Mouse (Mus musculus): Measurements from ENCODE around the gene Gm34653. TPM values are rescaled to one million over a fixed set of nuclear protein-coding genes. Genes with fewer than 3 reads are reported as not detected.
"Not testable (repeated sequence)": the region's sequence is repeated elsewhere in the genome, so short reads cannot be mapped to it uniquely, and the experiment has no call there.

The Gm34653 gene
- polyA plus RNA-seq, 1 experiment from 2014 or later = 0.39 TPM

DNA sequence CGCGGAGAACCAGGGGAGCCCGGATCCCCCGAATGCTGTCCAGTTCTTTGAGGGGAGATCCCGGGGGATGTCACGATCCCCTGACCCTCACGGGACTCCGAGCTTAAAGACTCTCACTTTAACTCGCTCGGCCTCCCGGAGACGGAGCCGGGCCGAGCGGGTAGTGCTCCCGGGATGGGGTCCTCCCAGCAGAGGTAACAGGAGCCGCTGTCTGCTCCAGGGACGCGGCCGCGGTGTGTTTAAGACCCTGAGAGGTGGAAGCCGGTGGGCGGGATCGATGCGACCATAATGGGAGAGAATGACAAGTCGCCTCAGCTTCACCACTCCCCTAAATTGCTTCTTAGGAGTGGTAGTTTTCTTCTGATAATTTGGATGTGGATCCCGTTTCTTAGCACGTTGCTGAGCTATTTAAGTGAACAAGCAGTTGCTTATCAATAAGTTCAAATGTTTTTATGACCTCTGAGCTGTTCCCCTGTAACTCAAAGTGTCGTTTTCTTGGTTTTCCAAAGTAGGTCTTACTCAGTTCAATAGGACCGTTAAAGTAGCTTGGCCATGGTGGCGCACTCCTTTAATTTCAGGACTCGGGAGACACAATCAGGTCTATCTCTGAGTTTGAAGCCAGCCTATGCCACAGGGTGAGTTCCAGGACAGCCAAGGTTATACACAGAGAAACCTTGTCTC is 30.1 kb upstream of the Gm34653 start:
- peaks cover 16% of the 10 kb centered on the region; the same call in 1 of the 2 replicates for H3K36me3 ChIP-seq
- peak overlapping the region; percentile 70 for H3K4me3 ChIP-seq (replicated peaks)
- H3K9me3 ChIP-seq (replicated peaks); H3K27me3 ChIP-seq: not testable (repeated sequence)
- 0 out of 2 replicates have a peak, but pooled peaks have one; percentile 9 for ATAC-seq (ENCODE audit: insufficient number of reproducible peaks, low FRiP score, low TSS enrichment, low read depth)
- under 1% methylated on average over 30 of the region's 32 CpGs for WGBS
- peaks cover 29% of the 10 kb centered on the region for H3K4me1 ChIP-seq
- peak overlapping the region; percentile 85 for H3K9ac ChIP-seq
- H3K27ac ChIP-seq (replicated peaks) = peak overlapping the region; percentile 94
- H3K4me2 ChIP-seq (replicated peaks) = peak overlapping the region; percentile 59

DNA sequence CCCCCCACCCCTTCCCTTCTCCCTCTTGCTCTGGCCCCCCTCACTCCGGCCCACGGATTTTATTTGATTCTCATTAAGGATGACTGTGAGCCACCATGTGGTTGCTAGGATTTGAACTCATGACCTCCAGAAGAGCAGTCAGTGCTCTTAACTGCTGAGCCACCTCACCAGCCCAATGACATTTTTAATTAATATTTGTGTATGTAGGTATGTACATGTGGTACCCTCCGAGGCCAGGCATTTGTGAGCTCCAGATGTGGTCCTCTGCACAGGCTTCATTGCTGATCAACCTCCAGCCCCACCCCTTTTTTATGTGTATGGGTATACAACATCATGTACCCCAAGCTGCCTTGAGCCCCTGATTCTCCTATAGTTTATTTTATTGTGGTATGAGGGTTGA is 29.1 kb upstream of the Gm34653 start:
- no peaks in the 10 kb centered on the region for H3K27me3 ChIP-seq
- peaks cover 23% of the 10 kb centered on the region for H3K36me3 ChIP-seq
- 57% methylated on average over 3 of the region's 3 CpGs for WGBS
- ATAC-seq (ENCODE audit: insufficient number of reproducible peaks, low FRiP score, low TSS enrichment, low read depth) = no peak
- no peak overlapping the region for H3K9ac ChIP-seq
- H3K4me3 ChIP-seq (replicated peaks) = peak overlapping the region; percentile 24
- H3K27ac ChIP-seq (replicated peaks) = no peak overlapping the region
- peak overlapping the region; percentile 42 for H3K4me2 ChIP-seq (replicated peaks)
- no peaks in the 10 kb centered on the region for H3K9me3 ChIP-seq (replicated peaks)
- peaks cover 24% of the 10 kb centered on the region for H3K4me1 ChIP-seq

DNA sequence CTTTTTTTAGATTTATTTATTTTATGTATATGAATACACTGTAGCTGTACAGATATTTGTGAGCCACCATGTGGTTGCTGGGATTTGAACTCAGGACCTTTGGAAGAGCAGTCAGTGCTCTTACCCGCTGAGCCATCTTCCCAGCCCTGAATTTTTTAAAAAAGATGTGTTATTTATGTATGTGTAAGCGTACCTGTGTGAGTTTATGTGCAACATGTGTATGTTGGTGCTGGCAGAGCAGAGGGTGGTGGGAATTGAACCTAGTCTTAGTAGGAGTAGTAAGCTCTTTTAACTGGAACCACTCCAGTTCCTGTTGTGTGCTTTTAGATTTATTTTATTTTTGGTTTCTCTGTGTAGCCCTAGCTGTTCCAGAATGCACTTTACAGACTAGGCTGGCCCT is 28.6 kb upstream of the Gm34653 start:
- peaks cover 20% of the 10 kb centered on the region for H3K4me1 ChIP-seq
- no peak overlapping the region for H3K27ac ChIP-seq (replicated peaks)
- no peaks in the 10 kb centered on the region for H3K9me3 ChIP-seq (replicated peaks)
- H3K27me3 ChIP-seq = no peaks in the 10 kb centered on the region
- H3K36me3 ChIP-seq = peaks cover 27% of the 10 kb centered on the region
- 93% methylated on average over 2 of the region's 2 CpGs for WGBS
- no peak overlapping the region for H3K4me3 ChIP-seq (replicated peaks)
- H3K9ac ChIP-seq = no peak overlapping the region
- ATAC-seq (ENCODE audit: insufficient number of reproducible peaks, low FRiP score, low TSS enrichment, low read depth) = no peak
- H3K4me2 ChIP-seq (replicated peaks) = peak overlapping the region; percentile 42; the same call in 1 of the 2 replicates

DNA sequence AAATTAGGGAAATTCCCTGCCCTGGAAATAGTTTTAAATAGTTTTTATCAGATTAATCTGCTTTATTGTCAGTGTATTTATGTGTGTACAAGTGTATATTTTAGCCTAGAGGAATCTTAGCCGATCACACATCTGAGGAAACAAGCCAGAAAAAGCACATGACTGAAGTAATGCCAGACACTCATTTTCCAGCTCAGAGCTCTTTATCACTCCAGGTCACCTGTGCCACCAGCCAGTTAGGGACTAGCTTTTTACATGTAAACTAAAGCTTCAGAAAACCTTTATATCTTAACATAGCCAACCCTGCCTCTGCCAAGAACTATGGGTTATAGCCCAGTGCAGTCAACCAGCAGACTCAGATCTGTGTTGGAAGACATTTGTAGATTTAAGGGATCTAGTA is 28.0 kb upstream of the Gm34653 start:
- no peak overlapping the region for H3K9ac ChIP-seq
- peaks cover 18% of the 10 kb centered on the region for H3K4me1 ChIP-seq
- WGBS = 62% methylated on average over 1 of the region's 1 CpGs
- no peak overlapping the region for H3K4me2 ChIP-seq (replicated peaks)
- H3K36me3 ChIP-seq = peaks cover 32% of the 10 kb centered on the region
- ATAC-seq (ENCODE audit: insufficient number of reproducible peaks, low FRiP score, low TSS enrichment, low read depth) = no peak
- no peaks in the 10 kb centered on the region for H3K27me3 ChIP-seq
- H3K4me3 ChIP-seq (replicated peaks) = no peak overlapping the region
- H3K27ac ChIP-seq (replicated peaks) = no peak overlapping the region
- no peaks in the 10 kb centered on the region for H3K9me3 ChIP-seq (replicated peaks)

DNA sequence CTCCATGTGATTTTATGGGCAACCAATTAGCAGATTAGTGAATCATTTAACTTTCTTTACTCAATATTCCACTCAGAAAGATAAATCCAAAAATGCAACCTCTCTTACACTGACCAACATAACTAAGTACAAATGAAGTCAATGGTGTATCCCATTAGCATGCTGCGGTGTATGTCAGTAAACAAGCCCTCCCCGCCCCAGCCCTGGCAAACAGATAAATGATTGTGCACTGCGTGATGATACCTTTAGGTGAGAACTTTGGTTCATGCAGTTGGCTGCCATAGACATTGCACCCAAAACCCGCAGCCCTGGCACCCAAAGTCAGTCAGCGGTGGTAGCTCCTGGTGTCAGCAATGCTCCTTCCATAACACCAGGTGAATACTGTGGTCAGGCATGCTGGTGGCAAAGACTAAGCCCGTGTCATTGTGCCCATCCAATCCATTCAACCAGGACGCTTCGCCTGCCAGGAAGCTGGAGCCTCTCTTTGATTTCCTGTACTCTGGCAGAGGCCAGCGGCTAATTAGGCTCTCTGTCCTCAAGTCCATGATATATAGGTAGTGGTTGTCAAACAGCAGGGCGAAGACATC is 27.4 kb upstream of the Gm34653 start:
- Histone ChIP-seq H3K36me3 (peaks cover 35% of the 10 kb centered on the region), H3K4me3 (replicated peaks) (no peak overlapping the region), H3K4me1 (peaks cover 12% of the 10 kb centered on the region), H3K27ac (replicated peaks) (no peak overlapping the region), H3K4me2 (replicated peaks) (no peak overlapping the region), H3K27me3 (no peaks in the 10 kb centered on the region), H3K9ac (no peak overlapping the region), H3K9me3 (replicated peaks) (no peaks in the 10 kb centered on the region)
- ATAC-seq (ENCODE audit: insufficient number of reproducible peaks, low FRiP score, low TSS enrichment, low read depth) = no peak
- 95% methylated on average over 10 of the region's 10 CpGs for WGBS

DNA sequence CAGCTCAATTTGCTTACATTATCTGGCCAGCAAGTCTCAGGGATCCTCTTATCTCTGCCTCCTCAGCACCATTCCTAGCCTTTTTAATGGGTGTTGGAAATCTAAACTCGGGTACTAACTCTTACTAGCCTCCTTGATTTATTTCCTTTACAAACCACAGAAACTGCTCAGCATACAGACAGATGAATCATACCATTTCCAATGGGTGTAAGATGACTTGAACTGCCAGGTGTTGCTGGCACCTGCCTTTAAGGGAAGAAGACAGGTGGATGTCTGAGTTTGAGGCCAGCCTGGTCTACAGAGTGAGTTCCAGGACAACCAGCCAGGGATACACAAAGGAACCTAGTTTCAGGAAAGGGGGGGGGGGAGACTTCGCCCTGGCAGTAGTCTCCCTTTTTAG is 24.8 kb upstream of the Gm34653 start:
- Histone ChIP-seq H3K36me3 (peaks cover 58% of the 10 kb centered on the region), H3K27me3 (no peaks in the 10 kb centered on the region), H3K4me2 (replicated peaks) (no peak overlapping the region), H3K9ac (no peak overlapping the region), H3K9me3 (replicated peaks) (no peaks in the 10 kb centered on the region), H3K4me1 (peaks cover 11% of the 10 kb centered on the region), H3K27ac (replicated peaks) (no peak overlapping the region), H3K4me3 (replicated peaks) (no peak overlapping the region)
- WGBS = 82% methylated on average over 2 of the region's 2 CpGs
- ATAC-seq (ENCODE audit: insufficient number of reproducible peaks, low FRiP score, low TSS enrichment, low read depth) = no peak

DNA sequence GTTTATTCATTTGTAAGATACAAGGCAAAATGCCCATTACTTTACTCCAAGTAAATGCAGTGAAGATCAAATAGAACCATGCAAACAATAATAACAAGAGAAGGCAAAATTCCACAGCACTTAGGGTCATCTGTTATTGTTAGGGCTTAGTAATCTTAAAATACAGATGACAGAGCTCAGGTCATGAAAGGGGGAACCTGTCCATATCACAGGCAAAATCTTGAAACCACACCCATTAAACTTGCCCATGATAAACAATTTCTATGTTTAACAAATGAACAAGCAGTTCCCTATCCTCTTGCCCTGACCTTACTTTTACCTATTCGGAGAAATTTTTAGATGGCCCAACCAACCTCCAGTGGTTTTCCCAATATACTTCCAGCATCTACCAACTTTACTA is 23.2 kb upstream of the Gm34653 start:
- 90% methylated on average over 1 of the region's 1 CpGs for WGBS
- ATAC-seq (ENCODE audit: insufficient number of reproducible peaks, low FRiP score, low TSS enrichment, low read depth) = no peak

DNA sequence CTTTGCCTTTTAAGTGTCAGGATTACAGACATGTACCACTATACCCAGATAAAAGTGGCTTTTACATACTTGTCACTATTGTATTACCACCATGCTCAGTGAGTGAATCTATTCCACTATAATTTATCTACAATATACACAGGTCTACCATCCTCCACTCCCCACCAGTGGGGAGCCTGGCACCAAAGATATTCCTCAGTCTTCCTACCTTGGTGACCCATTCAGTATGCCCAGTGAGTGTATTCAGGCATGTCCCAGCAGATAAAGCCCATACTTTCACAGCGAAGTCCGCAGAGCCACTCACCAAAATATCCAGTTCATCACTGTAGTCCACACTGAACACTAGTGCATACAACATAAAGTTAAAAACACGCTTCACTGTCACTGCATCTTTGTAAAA is 22.0 kb upstream of the Gm34653 start:
- no peak overlapping the region for H3K9ac ChIP-seq
- H3K4me1 ChIP-seq = no peaks in the 10 kb centered on the region
- H3K4me2 ChIP-seq (replicated peaks) = no peak overlapping the region
- H3K27me3 ChIP-seq = no peaks in the 10 kb centered on the region
- H3K4me3 ChIP-seq (replicated peaks) = no peak overlapping the region
- H3K9me3 ChIP-seq (replicated peaks) = no peaks in the 10 kb centered on the region
- no peak for ATAC-seq (ENCODE audit: insufficient number of reproducible peaks, low FRiP score, low TSS enrichment, low read depth)
- H3K27ac ChIP-seq (replicated peaks) = no peak overlapping the region
- 93% methylated on average over 3 of the region's 3 CpGs for WGBS
- H3K36me3 ChIP-seq = peaks cover 73% of the 10 kb centered on the region

More for the DNA sequence above, 23.2 kb upstream of the Gm34653 start:
- Histone ChIP-seq H3K4me3 (replicated peaks) (no peak overlapping the region), H3K9me3 (replicated peaks) (no peaks in the 10 kb centered on the region), H3K27me3 (no peaks in the 10 kb centered on the region), H3K4me1 (0 out of 2 replicates have a peak, but pooled peaks cover 3% of the 10 kb centered on the region), H3K9ac (no peak overlapping the region), H3K27ac (replicated peaks) (no peak overlapping the region), H3K36me3 (peaks cover 70% of the 10 kb centered on the region), H3K4me2 (replicated peaks) (no peak overlapping the region)

DNA sequence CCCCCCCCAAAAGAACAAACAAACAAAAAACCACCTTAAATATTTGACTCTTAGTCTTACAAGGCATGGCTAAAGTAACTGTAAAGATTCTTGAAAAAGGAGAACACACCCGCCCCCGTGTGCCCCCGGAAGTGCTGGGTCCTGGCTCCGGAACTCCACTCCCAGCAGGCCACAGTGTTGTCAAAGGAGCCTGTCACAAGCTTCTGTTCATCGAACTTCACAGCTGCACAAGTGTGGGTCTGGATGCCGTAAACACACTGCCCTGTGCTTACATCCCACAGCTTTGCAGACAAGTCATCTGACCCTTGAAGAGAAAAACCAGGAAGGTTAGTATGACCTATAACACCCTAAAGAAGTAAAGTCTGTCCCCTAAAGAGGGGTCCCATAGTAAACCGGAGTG is 20.1 kb upstream of the Gm34653 start:
- H3K36me3 ChIP-seq = peaks cover 72% of the 10 kb centered on the region
- no peak overlapping the region for H3K9ac ChIP-seq
- H3K27ac ChIP-seq (replicated peaks) = no peak overlapping the region
- WGBS = 84% methylated on average over 7 of the region's 7 CpGs
- no peak overlapping the region for H3K4me3 ChIP-seq (replicated peaks)
- no peaks in the 10 kb centered on the region for H3K4me1 ChIP-seq
- H3K4me2 ChIP-seq (replicated peaks) = no peak overlapping the region
- H3K27me3 ChIP-seq = no peaks in the 10 kb centered on the region
- ATAC-seq (ENCODE audit: insufficient number of reproducible peaks, low FRiP score, low TSS enrichment, low read depth) = no peak
- no peaks in the 10 kb centered on the region for H3K9me3 ChIP-seq (replicated peaks)

DNA sequence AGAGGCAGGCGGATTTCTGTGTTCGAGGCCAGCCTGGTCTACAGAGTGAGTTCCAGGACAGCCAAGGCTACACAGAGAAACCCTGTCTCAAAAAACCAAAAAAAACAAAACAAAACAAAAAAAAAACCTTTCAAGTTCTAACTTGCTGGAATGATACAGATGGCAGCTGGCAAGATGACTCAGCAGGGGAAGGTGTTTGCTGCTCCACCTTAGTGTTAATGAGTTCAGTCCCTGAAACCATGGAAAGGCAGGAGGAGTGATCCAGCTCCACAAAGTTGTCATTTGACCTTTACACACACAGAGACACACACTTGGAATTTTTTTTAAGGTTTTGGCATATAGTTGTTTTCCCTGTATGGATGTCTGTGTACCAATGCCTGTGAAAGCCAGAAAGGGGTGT is 16.9 kb upstream of the Gm34653 start:
- not testable (repeated sequence) for H3K4me3 ChIP-seq (replicated peaks); H3K4me1 ChIP-seq; H3K27ac ChIP-seq (replicated peaks); H3K9ac ChIP-seq; H3K4me2 ChIP-seq (replicated peaks); H3K27me3 ChIP-seq; ATAC-seq (ENCODE audit: insufficient number of reproducible peaks, low FRiP score, low TSS enrichment, low read depth); H3K9me3 ChIP-seq (replicated peaks)
- 98% methylated on average over 2 of the region's 2 CpGs for WGBS
- H3K36me3 ChIP-seq = peaks cover 65% of the 10 kb centered on the region

DNA sequence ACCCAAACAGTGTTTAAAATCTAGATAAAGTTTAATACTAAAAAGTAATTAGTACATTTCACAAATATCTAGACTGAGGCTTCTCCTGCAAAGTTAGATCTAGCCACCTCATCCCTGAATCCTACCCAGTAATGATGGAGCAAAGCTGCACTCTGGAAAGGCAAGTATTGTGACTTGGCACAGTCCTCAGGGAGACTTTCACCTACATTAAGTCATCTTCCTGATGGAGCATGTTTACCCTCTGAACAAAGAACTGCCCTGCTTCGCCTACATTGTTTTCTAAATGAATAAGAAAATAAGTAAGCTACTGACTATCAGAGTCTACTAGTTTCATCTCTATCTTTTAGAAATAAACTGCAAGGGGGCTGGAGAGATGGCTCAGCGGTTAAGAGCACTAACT is 14.3 kb upstream of the Gm34653 start:
- H3K36me3 ChIP-seq = peaks cover 55% of the 10 kb centered on the region
- H3K9me3 ChIP-seq (replicated peaks) = no peaks in the 10 kb centered on the region
- H3K4me3 ChIP-seq (replicated peaks) = no peak overlapping the region
- H3K4me1 ChIP-seq = no peaks in the 10 kb centered on the region
- 95% methylated on average over 2 of the region's 2 CpGs for WGBS
- H3K27ac ChIP-seq (replicated peaks) = no peak overlapping the region
- no peak for ATAC-seq (ENCODE audit: insufficient number of reproducible peaks, low FRiP score, low TSS enrichment, low read depth)
- no peaks in the 10 kb centered on the region for H3K27me3 ChIP-seq
- H3K4me2 ChIP-seq (replicated peaks) = no peak overlapping the region
- H3K9ac ChIP-seq = no peak overlapping the region
